Mouse (Mus musculus): ENCODE data around the gene Trpm4. TPM values are rescaled to one million over a fixed set of nuclear protein-coding genes. Genes with fewer than 3 reads are reported as not detected.

Gene Trpm4
- 50.9 and 54.1 TPM in 2 replicates for polyA plus RNA-seq (2012; rRNA removed)

GRCm38 (mm10) chr7:45333431-45333982 is at the start of gene Trpm4:
Gene Trpm4, minus strand, starts transcription at chr7:45333780.

GRCm38 (mm10) chr7:45370475-45371311 is 37.1 kb upstream of the Trpm4 start, which contains the start of gene Lin7b:
Gene Lin7b, minus strand, starts transcription at chr7:45370583.

GRCm38 (mm10) chr7:45366652-45367019 is 33.1 kb upstream of the Trpm4 start, which contains the start of gene Ppfia3:
Gene Ppfia3, minus strand, starts transcription at chr7:45367019.

GRCm38 (mm10) chr7:45335056-45335455 is 1.5 kb upstream of the Trpm4 start, which contains the start of gene Hrc:
Gene Hrc, plus strand, starts transcription at chr7:45335290.

GRCm38 (mm10) chr7:45277136-45277760 is 56.3 kb downstream of the Trpm4 start, which contains the start of gene Slc6a21:
Gene Slc6a21, plus strand, starts transcription at chr7:45277513.

Other genes starting within 250 kb of the Trpm4 start
- 91.6 and 110 TPM in 2 replicates for gene Rcn3, start 241.6 kb downstream of the Trpm4 start, polyA plus RNA-seq (2012; rRNA removed)
- gene Fcgrt, start 229.9 kb downstream of the Trpm4 start, polyA plus RNA-seq (2012; rRNA removed) = 25.6 and 32.7 TPM in 2 replicates
- 64.2 and 69.2 TPM in 2 replicates for gene Rps11, start 209.3 kb downstream of the Trpm4 start, polyA plus RNA-seq (2012; rRNA removed)
- gene Rpl13a, start 205.0 kb downstream of the Trpm4 start, polyA plus RNA-seq (2012; rRNA removed) = 383 and 516 TPM in 2 replicates
- gene Gm45713, start 197.5 kb downstream of the Trpm4 start, polyA plus RNA-seq (2012; rRNA removed) = 0.29 TPM in 1 of 2 replicates, not detected in the other
- 13.0 and 17.0 TPM in 2 replicates for gene Flt3l, start 197.3 kb downstream of the Trpm4 start, polyA plus RNA-seq (2012; rRNA removed)
- gene Pih1d1, start 179.5 kb downstream of the Trpm4 start, polyA plus RNA-seq (2012; rRNA removed) = 20.8 and 21.0 TPM in 2 replicates
- gene Aldh16a1, start 179.2 kb downstream of the Trpm4 start, polyA plus RNA-seq (2012; rRNA removed) = 28.8 and 40.0 TPM in 2 replicates
- 0.02 TPM in 1 of 2 replicates, not detected in the other for gene Slc17a7, start 169.8 kb downstream of the Trpm4 start, polyA plus RNA-seq (2012; rRNA removed)
- 0.05 TPM in 1 of 2 replicates, not detected in the other for gene Gfy, start 154.2 kb downstream of the Trpm4 start, polyA plus RNA-seq (2012; rRNA removed)
- not detected in 2 replicates for gene Pth2, start 152.8 kb downstream of the Trpm4 start, polyA plus RNA-seq (2012; rRNA removed)
- gene Ccdc155, start 128.9 kb downstream of the Trpm4 start, polyA plus RNA-seq (2012; rRNA removed) = 0.10 TPM in 1 of 2 replicates, not detected in the other
- 12.6 and 13.9 TPM in 2 replicates for gene Dkkl1, start 121.6 kb downstream of the Trpm4 start, polyA plus RNA-seq (2012; rRNA removed)
- gene Tead2, start 118.0 kb downstream of the Trpm4 start, polyA plus RNA-seq (2012; rRNA removed) = 10.2 and 10.8 TPM in 2 replicates
- 6.6 and 13.4 TPM in 2 replicates for gene Cd37, start 94.7 kb downstream of the Trpm4 start, polyA plus RNA-seq (2012; rRNA removed)
- gene Slc6a16, start 92.7 kb downstream of the Trpm4 start, polyA plus RNA-seq (2012; rRNA removed) = 0.04 TPM in 1 of 2 replicates, not detected in the other
- gene Slc6a21, start 56.3 kb downstream of the Trpm4 start, polyA plus RNA-seq (2012; rRNA removed) = not detected in 2 replicates
- gene Hrc, start 1.5 kb upstream of the Trpm4 start, polyA plus RNA-seq (2012; rRNA removed) = 0.43 and 1.2 TPM in 2 replicates
- 14.7 and 20.9 TPM in 2 replicates for gene Ppfia3, start 33.2 kb upstream of the Trpm4 start, polyA plus RNA-seq (2012; rRNA removed)
- 3.8 and 4.1 TPM in 2 replicates for gene Lin7b, start 36.8 kb upstream of the Trpm4 start, polyA plus RNA-seq (2012; rRNA removed)
- 79.4 and 100 TPM in 2 replicates for gene Snrnp70, start 62.0 kb upstream of the Trpm4 start, polyA plus RNA-seq (2012; rRNA removed)
- gene Kcna7, start 71.9 kb upstream of the Trpm4 start, polyA plus RNA-seq (2012; rRNA removed) = 1.2 and 1.9 TPM in 2 replicates
- 0.84 and 0.85 TPM in 2 replicates for gene Ntf5, start 79.9 kb upstream of the Trpm4 start, polyA plus RNA-seq (2012; rRNA removed)
- gene Lhb, start 87.0 kb upstream of the Trpm4 start, polyA plus RNA-seq (2012; rRNA removed) = 0.16 and 0.27 TPM in 2 replicates
- 22.4 and 23.8 TPM in 2 replicates for gene Gys1, start 101.1 kb upstream of the Trpm4 start, polyA plus RNA-seq (2012; rRNA removed)
- gene Ruvbl2, start 104.3 kb upstream of the Trpm4 start, polyA plus RNA-seq (2012; rRNA removed) = 27.7 and 27.9 TPM in 2 replicates
- 4,280 and 5,118 TPM in 2 replicates for gene Ftl1, start 126.1 kb upstream of the Trpm4 start, polyA plus RNA-seq (2012; rRNA removed)
- 72.5 and 92.5 TPM in 2 replicates for gene Bax, start 133.1 kb upstream of the Trpm4 start, polyA plus RNA-seq (2012; rRNA removed)
- gene Tulp2, start 148.1 kb upstream of the Trpm4 start, polyA plus RNA-seq (2012; rRNA removed) = 0.09 TPM in 1 of 2 replicates, not detected in the other
- gene Gm45808, start 153.0 kb upstream of the Trpm4 start, polyA plus RNA-seq (2012; rRNA removed) = not detected in 2 replicates
- 0.18 and 0.20 TPM in 2 replicates for gene Dhdh, start 155.0 kb upstream of the Trpm4 start, polyA plus RNA-seq (2012; rRNA removed)
- gene Nucb1, start 176.6 kb upstream of the Trpm4 start, polyA plus RNA-seq (2012; rRNA removed) = 280 and 281 TPM in 2 replicates
- gene Ppp1r15a, start 192.5 kb upstream of the Trpm4 start, polyA plus RNA-seq (2012; rRNA removed) = 19.7 and 42.6 TPM in 2 replicates
- 5.0 and 10.4 TPM in 2 replicates for gene Plekha4, start 192.6 kb upstream of the Trpm4 start, polyA plus RNA-seq (2012; rRNA removed)
- 7.6 and 14.6 TPM in 2 replicates for gene Hsd17b14, start 221.1 kb upstream of the Trpm4 start, polyA plus RNA-seq (2012; rRNA removed)
- 101 and 114 TPM in 2 replicates for gene Bcat2, start 236.4 kb upstream of the Trpm4 start, polyA plus RNA-seq (2012; rRNA removed)